Mouse (Mus musculus) heart, embryonic 10.5 days (tissue): ENCODE data around the gene Hao1. TPM values are rescaled to one million over a fixed set of nuclear protein-coding genes. Genes with fewer than 3 reads are reported as not detected.

Experiments
- DNase-seq: peaks from one replicate; pipeline ENCODE4 v3.0.0-alpha.2; 2017; ENCODE audit warnings: low spot score
- H3K27ac ChIP-seq: fragments of 300-500 bp; sonication (generic); 2 replicates; pipeline ENCODE4 v1.5.1; 2016; ENCODE audit warnings: mild to moderate bottlenecking
- H3K27me3 ChIP-seq: fragments of 300-500 bp; sonication (generic); 2 replicates; pipeline ENCODE4 v1.6.1; 2016; ENCODE audit warnings: mild to moderate bottlenecking; ENCODE audit not compliant: poor library complexity, insufficient read depth, severe bottlenecking
- H3K36me3 ChIP-seq: fragments of 300-500 bp; sonication (generic); 2 replicates; pipeline ENCODE4 v1.6.1; 2016; ENCODE audit warnings: mild to moderate bottlenecking, moderate library complexity
- H3K4me1 ChIP-seq: fragments of 300-500 bp; sonication (generic); 2 replicates; pipeline ENCODE4 v1.6.1; 2016; ENCODE audit warnings: mild to moderate bottlenecking
- H3K4me3 ChIP-seq: fragments of 300-500 bp; sonication (generic); 2 replicates; pipeline ENCODE4 v1.5.1; 2016; ENCODE audit warnings: mild to moderate bottlenecking, moderate library complexity
- H3K9me3 ChIP-seq: fragments of 300-500 bp; sonication (generic); 2 replicates; pipeline ENCODE4 v1.6.1; 2016; ENCODE audit warnings: mild to moderate bottlenecking, moderate library complexity
- WGBS: fragments of 180-500 bp; shearing (Covaris S2); methylation state at CpG from one replicate; pipeline ENCODE4 v1.1.7; 2016; 5-methylcytosine and 5-hydroxymethylcytosine counted together
- polyA plus RNA-seq: library from polyadenylated mRNA; unstranded; fragments of >200 nt; fragmentation: Nextera tagmentation; extraction: Ambion mirVana; gene quantifications from 2 replicates; pipeline ENCODE4 v1.2.1, GENCODE M21; 2016

Gene Hao1
- polyA plus RNA-seq, 1 experiment from 2014 or later, result not detected

- WGBS, result 69% methylated on average over 1 of the region's 1 CpGs
- no peaks in the 10 kb centered on the region for H3K36me3 ChIP-seq
- H3K27me3 ChIP-seq, result no peaks in the 10 kb centered on the region
Measured at GRCm38 (mm10) chr2:134452748-134453147, 101.4 kb downstream of the Hao1 start.

GRCm38 (mm10) chr2:134450976-134451375, 103.2 kb downstream of the Hao1 start:
- H3K36me3 ChIP-seq, result no peaks in the 10 kb centered on the region
- H3K4me1 ChIP-seq, result no peaks in the 10 kb centered on the region
- 66% methylated on average over 1 of the region's 1 CpGs for WGBS

More at GRCm38 (mm10) chr2:134452748-134453147, 101.4 kb downstream of the Hao1 start:
- Histone ChIP-seq H3K4me3 (no peak overlapping the region), H3K4me1 (no peaks in the 10 kb centered on the region), H3K27ac (no peak overlapping the region), H3K9me3 (no peaks in the 10 kb centered on the region)
- no peak for DNase-seq

More at GRCm38 (mm10) chr2:134450976-134451375, 103.2 kb downstream of the Hao1 start:
- Histone ChIP-seq H3K27me3 (no peaks in the 10 kb centered on the region), H3K9me3 (no peaks in the 10 kb centered on the region), H3K27ac (no peak overlapping the region), H3K4me3 (no peak overlapping the region)
- no peak for DNase-seq

Other genes starting within 250 kb of the Hao1 start
- 27.1 and 39.6 TPM in 2 replicates for gene Tmx4, start 89.8 kb upstream of the Hao1 start, polyA plus RNA-seq
- gene Plcb1, start 231.7 kb upstream of the Hao1 start, polyA plus RNA-seq, result 3.7 and 7.5 TPM in 2 replicates